Mouse (Mus musculus) right cerebral cortex, postnatal 25 days (tissue): Measurements from ENCODE around the gene Exosc1.

Experiments used
- DNase-seq: peaks from one replicate; pipeline ENCODE4 v3.0.0; 2022

Exosc1 gene

GRCm38 (mm10) chr19:41912121-41913080 lies 20.8 kb downstream of the Exosc1 start:
- DNase-seq: peak; percentile 36

- DNase-seq: peak; percentile 97
Measured at GRCm38 (mm10) chr19:41911178-41912073, 21.8 kb downstream of the Exosc1 start, which contains the start of gene Pgam1. Gene Pgam1, plus strand, starts transcription at chr19:41911923.

DNA sequence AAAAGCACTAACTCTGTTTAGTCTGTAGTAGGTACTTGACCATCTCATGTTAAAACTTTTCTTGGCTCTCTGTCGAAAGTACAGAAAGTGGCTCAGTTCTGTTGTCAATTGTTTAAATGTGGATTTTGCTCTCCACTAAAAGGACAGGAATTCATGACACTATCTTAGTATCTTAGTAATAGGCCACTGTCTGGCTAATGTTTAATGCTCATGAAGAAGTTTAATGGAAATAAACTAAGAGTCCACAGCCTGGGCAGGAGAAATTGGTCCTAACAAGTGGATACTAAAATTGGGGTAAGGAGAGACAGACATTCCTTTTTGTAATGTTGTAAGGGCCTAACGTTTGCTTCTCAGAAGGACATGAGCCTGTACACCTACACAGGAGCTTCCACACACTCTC lies 22.8 kb downstream of the Exosc1 start:
- no peak for DNase-seq

DNA sequence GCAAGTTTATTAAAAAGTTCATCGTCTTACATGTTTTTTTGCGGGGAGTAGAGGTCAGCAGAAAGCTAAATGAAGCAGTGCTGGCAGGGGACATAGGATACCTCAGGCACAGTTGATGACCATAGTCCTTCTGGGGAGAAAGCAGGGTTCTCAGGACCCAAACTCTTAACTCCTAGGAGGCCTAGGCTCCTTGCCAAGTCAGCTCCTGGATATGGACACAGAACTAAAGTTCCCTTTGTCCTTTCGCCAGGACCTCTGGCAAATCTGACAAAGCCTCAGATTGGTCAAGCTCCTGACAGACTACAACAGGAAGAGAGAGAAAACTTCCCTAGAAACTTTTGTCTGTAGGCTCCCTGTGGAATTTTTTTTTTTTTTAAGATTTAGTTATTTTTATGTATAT lies 24.5 kb downstream of the Exosc1 start:
- DNase-seq: no peak

GRCm38 (mm10) chr19:41907079-41907760 lies 26.0 kb downstream of the Exosc1 start:
- DNase-seq: no peak

GRCm38 (mm10) chr19:41906311-41907078 lies 26.7 kb downstream of the Exosc1 start:
- DNase-seq: no peak

- no peak for DNase-seq
Measured at GRCm38 (mm10) chr19:41905246-41905645, 28.0 kb downstream of the Exosc1 start.

DNA sequence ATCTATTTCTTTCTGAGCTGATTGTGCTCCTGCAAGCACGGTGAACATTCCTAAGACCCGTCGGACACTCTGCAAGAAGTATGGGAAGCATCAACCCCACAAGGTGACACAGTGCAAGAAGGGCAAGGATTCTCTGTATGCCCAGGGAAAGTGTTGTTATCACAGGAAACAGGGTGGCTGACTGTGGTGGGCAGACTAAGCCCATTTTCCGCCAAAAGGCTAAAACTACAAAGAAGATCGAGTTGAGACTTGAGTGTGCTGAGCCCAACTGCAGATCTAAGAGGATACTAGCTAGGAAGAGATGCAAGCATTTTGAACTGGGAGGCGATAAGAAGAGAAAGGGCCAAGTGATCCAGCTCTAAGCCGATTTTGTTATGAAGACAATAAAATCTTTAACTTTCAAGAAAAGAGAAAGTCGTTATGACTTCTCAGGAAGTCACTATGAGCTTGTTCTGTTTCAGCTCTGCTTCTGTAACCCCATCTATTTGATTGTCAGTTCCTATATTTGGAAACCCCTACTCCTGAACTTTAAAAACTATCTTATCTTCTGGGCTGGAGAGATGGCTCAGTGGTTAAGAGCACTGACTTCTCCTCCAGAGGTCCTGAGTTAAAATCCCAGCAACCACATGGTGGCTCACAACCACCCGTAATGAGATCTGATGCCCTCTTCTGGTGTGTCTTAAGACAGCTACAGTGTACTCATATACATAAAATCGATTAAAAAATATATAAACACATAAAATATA lies 30.2 kb downstream of the Exosc1 start:
- no peak for DNase-seq

DNA sequence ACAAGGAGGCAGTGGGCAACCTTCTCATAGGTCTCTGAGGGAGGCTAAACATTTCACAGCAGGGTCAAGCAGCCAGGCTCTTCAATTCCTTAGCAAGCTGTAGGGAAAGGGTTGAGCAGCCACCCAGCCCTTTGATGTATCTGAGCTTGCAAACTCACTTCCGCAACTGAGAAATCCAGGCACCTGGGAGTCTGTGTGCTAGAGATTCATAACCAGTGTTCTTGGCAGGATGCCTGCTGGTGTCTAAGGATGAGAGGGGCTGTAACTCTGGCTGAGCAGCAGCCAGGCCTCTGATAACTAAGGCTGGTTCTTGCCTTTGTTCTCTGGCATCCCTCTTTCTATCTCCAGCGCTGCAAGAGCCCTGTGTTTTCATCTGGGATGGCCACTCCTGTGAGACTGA lies 31.5 kb downstream of the Exosc1 start:
- no peak for DNase-seq

GRCm38 (mm10) chr19:41900495-41901090 lies 32.6 kb downstream of the Exosc1 start:
- DNase-seq: no peak

DNA sequence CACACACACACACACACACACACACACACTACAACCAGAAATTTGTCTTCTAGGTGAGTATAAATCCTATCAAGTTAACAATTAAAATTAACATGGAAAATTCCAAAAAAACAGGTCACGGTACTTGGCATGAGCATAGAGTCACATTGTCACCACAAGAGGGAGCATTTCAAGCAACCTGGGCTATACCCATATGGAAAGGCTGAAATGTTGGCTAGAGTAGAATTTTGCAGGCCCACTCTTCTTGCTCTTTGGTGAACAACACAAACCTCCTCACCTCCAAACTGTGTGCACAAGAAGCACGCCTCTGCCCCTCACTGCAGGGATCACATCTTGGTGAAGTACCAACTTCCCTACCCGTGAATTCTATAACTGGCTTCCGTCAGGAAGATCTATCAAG lies 34.4 kb downstream of the Exosc1 start:
- DNase-seq: no peak

GRCm38 (mm10) chr19:41896319-41896711 lies 36.9 kb downstream of the Exosc1 start:
- no peak for DNase-seq

DNA sequence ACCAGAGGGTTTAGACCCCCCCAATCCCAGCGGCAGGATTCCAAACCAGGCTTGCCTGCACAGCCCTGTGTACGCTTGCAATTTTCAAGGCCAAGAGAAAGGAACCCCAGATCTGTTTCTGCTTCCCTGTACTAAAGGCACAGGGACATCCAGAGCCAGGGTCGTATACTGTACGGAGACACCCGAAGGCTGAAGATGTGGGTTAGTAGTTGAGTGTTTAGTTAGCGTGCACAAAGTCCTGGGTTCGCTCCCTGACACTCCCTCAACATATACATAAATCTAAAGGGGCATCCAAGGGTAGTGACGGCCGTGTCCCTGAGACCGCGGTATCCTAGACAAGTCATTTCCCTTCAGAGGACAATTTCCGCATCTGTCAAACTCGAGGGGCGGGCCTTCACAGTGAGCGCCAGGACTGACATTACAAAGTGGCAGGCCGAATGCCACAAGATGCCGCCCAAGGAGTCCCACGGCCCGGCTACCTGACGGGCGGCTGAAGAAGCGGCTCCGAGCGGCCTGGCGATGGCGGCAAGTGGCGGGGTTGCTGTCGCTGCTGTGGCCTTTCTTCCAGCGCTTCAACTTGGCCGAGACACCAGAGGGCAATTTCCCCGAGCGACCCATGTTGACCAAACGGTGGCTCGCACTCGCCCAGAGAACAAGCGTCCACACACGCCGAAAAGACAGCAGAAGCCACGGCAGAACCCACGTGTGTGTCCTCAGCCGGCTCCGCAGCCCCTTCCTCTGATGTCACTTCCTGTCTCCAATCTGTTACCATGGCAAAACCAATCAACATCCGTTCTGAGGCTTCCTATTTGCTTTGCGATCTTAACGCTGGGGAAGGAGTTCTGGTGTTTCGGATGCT lies 37.5 kb downstream of the Exosc1 start, which contains the start of gene Rrp12:
Gene Rrp12 (minus strand): TSS at position 714 of the 859 bp plus-strand sequence.
- peak; percentile 79 for DNase-seq

- DNase-seq: no peak
Measured at GRCm38 (mm10) chr19:41894959-41895358, 38.3 kb downstream of the Exosc1 start.

DNA sequence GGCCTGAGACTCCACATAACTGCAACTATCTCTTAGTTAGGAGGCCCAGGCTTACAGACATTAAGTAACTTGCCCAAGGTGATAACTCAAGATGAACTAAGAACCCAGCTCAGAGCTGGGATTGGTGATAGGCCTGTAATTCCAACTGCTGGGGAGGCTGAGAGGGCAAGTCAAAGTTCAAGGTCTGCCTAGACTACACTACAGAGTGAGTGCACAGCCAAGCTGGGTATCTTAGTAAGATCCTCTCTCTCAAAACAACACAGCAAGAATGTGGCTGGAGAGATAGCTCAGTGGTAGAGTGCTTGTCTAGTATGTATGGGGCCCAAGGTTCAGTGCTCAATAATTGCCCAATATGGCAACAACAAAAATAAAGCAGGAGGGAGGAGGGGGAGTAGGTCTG lies 45.0 kb downstream of the Exosc1 start:
- no peak for DNase-seq

DNA sequence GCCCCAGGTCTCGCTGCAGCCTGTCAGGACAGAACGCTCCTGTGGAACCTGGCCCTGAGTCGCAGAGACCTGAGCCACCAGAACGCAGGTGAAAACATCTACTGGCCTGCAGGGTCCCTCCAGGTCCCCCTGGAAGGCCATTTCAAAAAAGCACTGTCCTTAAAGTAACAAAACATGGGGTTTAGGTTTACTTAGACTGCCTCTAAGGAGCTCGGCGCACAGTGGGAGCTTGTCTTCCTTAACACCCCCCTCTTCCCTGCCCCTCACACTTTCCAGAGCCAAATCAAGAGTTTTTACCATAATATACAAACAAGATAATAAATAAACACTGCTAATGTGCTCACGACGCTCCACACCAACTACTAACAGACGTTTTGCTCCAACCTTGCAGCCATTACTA lies 49.3 kb downstream of the Exosc1 start:
- no peak for DNase-seq

- DNase-seq: no peak
Measured at GRCm38 (mm10) chr19:41881842-41882241, 51.4 kb downstream of the Exosc1 start.

DNA sequence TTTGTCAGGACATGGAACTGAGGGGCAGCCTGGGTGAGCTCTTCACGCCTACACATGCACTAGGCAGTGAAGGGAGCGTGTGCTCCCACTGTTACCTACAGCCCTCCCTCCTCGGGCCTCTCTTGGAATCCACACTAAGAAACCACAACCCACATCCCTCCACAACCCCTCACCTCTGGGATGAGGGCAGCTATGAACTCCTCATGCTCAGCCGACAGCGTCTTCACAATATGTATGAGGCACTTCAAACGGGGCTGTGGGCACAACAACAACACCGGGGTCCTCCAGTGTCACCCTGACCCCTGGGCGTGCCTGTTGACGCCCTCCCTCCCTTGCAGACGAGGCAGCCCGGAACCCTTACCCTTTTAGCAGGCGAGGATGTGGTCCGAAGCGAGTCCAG lies 58.9 kb downstream of the Exosc1 start:
- DNase-seq: no peak
